Mouse (Mus musculus) macrophage (primary cell): ENCODE data around the gene Atpaf1. TPM values are rescaled to one million over a fixed set of nuclear protein-coding genes. Genes with fewer than 3 reads are reported as not detected.
A peak's percentile ranks its signal among the peaks of the same experiment; 100 is the strongest.

Source experiments
- H3K27ac ChIP-seq: fragments of 350-480 bp; formaldehyde crosslinking; 2 replicates; pipeline ENCODE4 v1.9.0; 2021
- H3K36me3 ChIP-seq: fragments of 350-480 bp; formaldehyde crosslinking; 2 replicates; pipeline ENCODE4 v1.9.0; 2021; ENCODE audit errors: inconsistent target
- H3K4me3 ChIP-seq: fragments of 350-480 bp; formaldehyde crosslinking; 2 replicates; pipeline ENCODE4 v1.9.0; 2021; ENCODE audit errors: inconsistent target
- H3K79me2 ChIP-seq: fragments of 350-480 bp; formaldehyde crosslinking; 2 replicates; pipeline ENCODE4 v1.9.0; 2021; ENCODE audit errors: inconsistent target
- WGBS: methylation state at CpG from one replicate; pipeline ENCODE4 v1.1.7; 2026; ENCODE audit warnings: inconsistent platforms; ENCODE audit not compliant: missing documents; 5-methylcytosine and 5-hydroxymethylcytosine counted together
- polyA plus RNA-seq: library from polyadenylated mRNA; stranded (reverse); fragments of 250-400 nt; gene quantifications from 3 replicates; pipeline ENCODE4 v1.2.4, GENCODE M21; 2018; ENCODE audit warnings: inconsistent platforms

Atpaf1 gene
- polyA plus RNA-seq, 1 experiment from 2014 or later, result 19.3 TPM

DNA sequence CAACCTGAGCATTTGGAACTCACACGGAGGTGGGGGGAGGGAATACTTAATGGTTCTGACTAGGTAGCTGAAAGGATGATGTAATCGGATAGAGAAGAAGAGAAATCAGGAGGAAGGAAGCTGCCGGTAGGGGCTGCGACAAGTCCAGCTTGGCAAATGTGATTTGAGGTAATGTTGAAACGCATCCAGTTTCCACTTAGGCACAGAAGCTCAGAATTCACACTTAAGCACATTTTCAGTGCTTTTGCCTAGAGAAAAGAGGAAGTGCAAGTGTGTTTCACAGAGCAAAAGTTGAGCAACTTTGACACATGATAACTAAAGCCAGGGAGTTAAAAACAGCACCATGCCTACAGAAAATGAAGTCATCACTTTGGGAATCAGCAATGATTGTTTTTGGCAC, 62.8 kb downstream of the Atpaf1 start:
- H3K79me2 ChIP-seq, result peaks cover 88% of the 10 kb centered on the region
- H3K36me3 ChIP-seq, result peaks cover 44% of the 10 kb centered on the region
- 0% methylated on average over 5 of the region's 5 CpGs for WGBS
- H3K4me3 ChIP-seq, result no peak overlapping the region
- H3K27ac ChIP-seq, result peak overlapping the region; percentile 99

DNA sequence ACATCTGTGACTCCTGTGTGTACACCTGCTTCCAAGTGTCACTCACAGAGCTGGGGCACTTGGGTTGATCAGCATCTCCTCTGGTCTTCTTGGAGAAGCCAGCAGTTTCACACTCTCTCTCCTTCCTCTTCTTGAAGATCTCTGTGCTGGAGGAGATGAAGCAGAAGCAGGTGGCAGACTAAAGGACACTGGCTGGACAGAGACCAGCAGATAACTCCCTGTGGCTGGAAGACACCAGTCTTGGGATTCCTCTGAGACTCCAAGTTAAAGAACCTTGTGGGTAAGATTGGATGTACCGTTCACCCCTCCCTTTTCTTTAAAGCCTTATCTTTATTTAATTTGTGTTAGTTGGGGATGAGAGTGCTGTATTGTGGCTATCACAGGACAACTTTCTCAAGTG, 63.5 kb downstream of the Atpaf1 start:
- Histone ChIP-seq H3K4me3 (no peak overlapping the region), H3K79me2 (peaks cover 88% of the 10 kb centered on the region), H3K36me3 (peaks cover 48% of the 10 kb centered on the region), H3K27ac (peak overlapping the region; percentile 99)
- 94% methylated on average over 1 of the region's 1 CpGs for WGBS

DNA sequence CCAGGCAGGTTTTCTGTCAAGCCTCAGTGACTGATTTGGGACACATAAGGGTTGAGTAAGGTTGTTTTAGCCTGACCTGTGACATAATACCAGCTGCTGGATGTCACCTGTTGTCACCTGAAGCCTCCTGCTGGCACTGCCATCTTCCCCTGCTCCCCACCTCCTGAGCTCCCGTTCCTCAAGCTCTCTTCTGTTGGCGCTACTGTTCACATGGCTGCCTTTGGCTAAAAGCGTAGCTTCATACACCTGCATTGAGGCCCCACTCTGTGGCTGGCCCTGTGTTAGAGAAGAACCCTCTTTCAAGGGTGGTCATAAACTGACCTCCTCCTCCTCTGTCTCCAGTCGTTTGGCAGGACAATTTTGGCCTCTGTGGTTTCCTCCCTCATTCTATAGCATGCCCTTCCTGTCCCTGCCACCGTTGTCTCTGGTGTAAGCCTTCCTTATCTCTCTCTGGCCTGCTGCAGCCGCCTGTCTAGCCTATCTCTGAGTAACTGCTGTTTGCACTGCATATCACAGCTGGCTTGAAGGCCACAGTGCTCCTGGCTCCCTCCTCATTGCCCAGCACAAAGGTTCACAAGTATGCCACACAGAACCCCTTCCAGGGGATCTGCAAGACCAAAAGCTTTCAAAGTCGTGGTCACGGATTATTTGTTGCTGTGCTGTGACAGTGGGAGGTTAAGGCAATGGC, 64.5 kb downstream of the Atpaf1 start:
- peaks cover 49% of the 10 kb centered on the region for H3K36me3 ChIP-seq
- peak overlapping the region; percentile 99 for H3K27ac ChIP-seq

DNA sequence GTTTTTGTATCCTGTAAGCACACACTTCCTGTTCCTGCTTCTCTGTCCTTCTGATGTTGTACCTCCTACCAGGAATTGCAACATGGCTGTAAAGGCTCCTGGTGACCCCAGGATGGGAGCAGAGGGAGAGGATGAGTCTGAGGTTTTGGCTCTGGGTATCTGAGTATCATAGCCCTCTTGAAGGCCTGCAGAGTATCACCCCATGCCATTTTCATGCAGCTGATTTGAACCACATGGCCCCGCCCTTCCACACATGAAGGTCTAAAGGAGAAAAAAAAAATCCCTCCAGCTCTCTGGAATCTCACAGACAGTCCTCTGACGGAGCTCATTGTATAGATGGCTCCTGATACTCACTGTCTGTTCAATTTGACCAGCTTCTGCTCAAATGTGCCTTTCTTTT, 65.5 kb downstream of the Atpaf1 start:
- 91% methylated on average over 2 of the region's 2 CpGs for WGBS
- H3K36me3 ChIP-seq, result peaks cover 57% of the 10 kb centered on the region
- H3K27ac ChIP-seq, result peak overlapping the region; percentile 99
- H3K4me3 ChIP-seq, result no peak overlapping the region
- H3K79me2 ChIP-seq, result peaks cover 88% of the 10 kb centered on the region

More for the DNA sequence above, 64.5 kb downstream of the Atpaf1 start:
- WGBS, result 42% methylated on average over 8 of the region's 8 CpGs
- Histone ChIP-seq H3K4me3 (no peak overlapping the region), H3K79me2 (peaks cover 88% of the 10 kb centered on the region)

- 77% methylated on average over 2 of the region's 2 CpGs for WGBS
- H3K27ac ChIP-seq, result peak overlapping the region; percentile 99
- H3K79me2 ChIP-seq, result peaks cover 88% of the 10 kb centered on the region
- H3K36me3 ChIP-seq, result peaks cover 61% of the 10 kb centered on the region
- H3K4me3 ChIP-seq, result no peak overlapping the region
Measured at GRCm38 (mm10) chr4:115850631-115851030, 66.0 kb downstream of the Atpaf1 start.

- Histone ChIP-seq H3K36me3 (peaks cover 61% of the 10 kb centered on the region), H3K4me3 (no peak overlapping the region), H3K79me2 (peaks cover 88% of the 10 kb centered on the region), H3K27ac (no peak overlapping the region)
- 91% methylated on average over 6 of the region's 6 CpGs for WGBS
Measured at GRCm38 (mm10) chr4:115851569-115851968, 67.0 kb downstream of the Atpaf1 start.

DNA sequence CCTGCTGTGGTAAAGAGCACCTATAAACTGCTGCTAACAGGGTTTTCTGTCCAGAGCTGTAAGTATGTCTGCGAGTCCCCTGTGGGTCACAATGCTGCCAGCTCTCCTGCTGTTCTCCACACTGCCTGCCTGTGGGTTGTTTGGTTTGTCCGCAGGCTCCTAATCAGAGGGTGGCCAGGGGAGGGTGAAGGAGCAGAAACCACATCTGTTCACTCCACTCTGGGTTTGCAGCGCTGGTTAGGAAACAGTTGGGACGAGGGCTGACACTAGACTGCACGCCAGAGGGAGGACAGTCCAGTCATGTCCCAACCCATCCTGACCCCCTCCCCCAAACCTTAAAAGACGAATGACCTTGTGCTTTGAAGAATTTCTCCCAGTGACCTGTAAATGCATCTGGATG, 70.5 kb downstream of the Atpaf1 start:
- Histone ChIP-seq H3K4me3 (no peak overlapping the region), H3K36me3 (peaks cover 56% of the 10 kb centered on the region), H3K27ac (no peak overlapping the region), H3K79me2 (peaks cover 83% of the 10 kb centered on the region)
- WGBS, result 75% methylated on average over 6 of the region's 6 CpGs

DNA sequence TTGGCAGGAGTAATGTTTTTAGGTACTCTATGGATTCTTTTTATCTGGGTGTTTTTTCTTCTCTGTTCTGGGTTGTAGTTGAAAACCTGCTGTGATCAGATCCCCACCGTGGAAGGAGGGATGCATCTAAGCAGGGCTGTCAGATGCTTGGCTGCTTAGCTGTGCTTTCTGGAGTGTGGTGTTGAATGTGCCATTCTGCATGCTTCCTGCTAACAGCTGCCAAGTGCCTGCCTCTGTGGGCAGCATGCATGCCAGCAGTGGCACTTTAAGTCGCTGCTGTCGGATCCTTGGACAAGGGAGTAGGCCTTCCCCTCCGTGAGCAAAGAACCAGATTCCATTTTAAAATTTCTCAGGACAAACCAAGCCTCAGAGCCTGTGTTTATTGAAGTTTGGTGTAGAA, 71.0 kb downstream of the Atpaf1 start:
- peaks cover 56% of the 10 kb centered on the region for H3K36me3 ChIP-seq
- H3K79me2 ChIP-seq, result peaks cover 78% of the 10 kb centered on the region
- no peak overlapping the region for H3K4me3 ChIP-seq
- no peak overlapping the region for H3K27ac ChIP-seq
- 100% methylated on average over 4 of the region's 4 CpGs for WGBS

DNA sequence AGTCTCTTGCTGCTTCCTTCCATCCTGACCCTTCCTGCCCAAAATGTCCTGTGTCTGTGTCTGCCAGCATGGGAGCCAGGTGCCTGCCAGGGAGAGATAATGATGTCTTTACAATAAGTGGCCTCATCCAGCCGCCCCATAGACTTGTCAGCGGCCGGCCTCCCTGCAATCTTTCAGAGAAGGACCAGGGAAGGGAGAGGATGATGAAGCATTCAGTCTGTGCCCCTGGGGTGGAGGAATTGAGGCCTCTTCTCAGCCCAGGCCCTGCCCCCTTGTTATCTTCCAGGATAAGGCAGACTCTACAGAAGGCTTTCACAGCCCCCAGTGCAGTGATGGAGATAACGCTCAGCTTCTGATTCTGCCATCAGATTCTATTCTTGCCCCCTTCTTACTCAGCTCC, 71.7 kb downstream of the Atpaf1 start:
- H3K36me3 ChIP-seq, result peaks cover 56% of the 10 kb centered on the region
- WGBS, result 100% methylated on average over 4 of the region's 4 CpGs
- peak overlapping the region; percentile 80 for H3K27ac ChIP-seq
- H3K4me3 ChIP-seq, result no peak overlapping the region
- H3K79me2 ChIP-seq, result peaks cover 72% of the 10 kb centered on the region

- Histone ChIP-seq H3K36me3 (peaks cover 61% of the 10 kb centered on the region), H3K4me3 (no peak overlapping the region), H3K79me2 (peaks cover 60% of the 10 kb centered on the region), H3K27ac (peak overlapping the region; percentile 80)
- WGBS, result 31% methylated on average over 9 of the region's 9 CpGs
Measured at GRCm38 (mm10) chr4:115857293-115857883, 72.8 kb downstream of the Atpaf1 start.

DNA sequence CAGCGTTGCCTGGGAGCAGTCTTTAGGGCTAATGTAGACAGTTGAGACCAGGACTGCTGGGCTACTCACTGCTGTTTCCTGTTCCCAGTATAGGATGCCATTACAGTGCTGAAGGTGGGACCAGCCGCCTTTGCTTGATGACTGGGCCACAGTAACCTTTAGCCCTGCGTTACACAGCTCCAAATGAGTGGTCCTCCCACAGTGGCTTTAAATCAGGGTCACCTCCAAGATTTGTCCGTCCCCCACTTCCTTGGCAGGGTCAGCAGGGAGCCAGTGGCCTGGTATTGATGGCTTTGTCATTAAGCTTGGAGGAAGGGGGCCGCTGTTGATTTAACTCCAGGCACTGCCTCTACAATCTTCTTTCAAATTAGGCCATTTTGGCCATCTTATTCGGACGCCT, 78.7 kb downstream of the Atpaf1 start:
- Histone ChIP-seq H3K27ac (no peak overlapping the region), H3K36me3 (peaks cover 83% of the 10 kb centered on the region), H3K4me3 (no peak overlapping the region), H3K79me2 (peaks cover 13% of the 10 kb centered on the region; the same call in 1 of the 2 replicates)
- WGBS, result 96% methylated on average over 7 of the region's 7 CpGs

GRCm38 (mm10) chr4:115863880-115864279, 79.3 kb downstream of the Atpaf1 start:
- peaks cover 88% of the 10 kb centered on the region for H3K36me3 ChIP-seq
- 86% methylated on average over 10 of the region's 10 CpGs for WGBS
- H3K4me3 ChIP-seq, result no peak overlapping the region
- H3K27ac ChIP-seq, result no peak overlapping the region
- peaks cover 11% of the 10 kb centered on the region; the same call in 1 of the 2 replicates for H3K79me2 ChIP-seq

Other genes starting within 250 kb of the Atpaf1 start
- gene Cyp4a31, start 221.2 kb upstream of the Atpaf1 start, polyA plus RNA-seq, result not detected in 3 replicates
- not detected in 3 replicates for gene Cyp4a32, start 183.8 kb upstream of the Atpaf1 start, polyA plus RNA-seq
- not detected in 3 replicates for gene Cyp4b1, start 137.1 kb upstream of the Atpaf1 start, polyA plus RNA-seq
- 35.0 to 37.4 TPM (median 35.5 TPM) in 3 replicates for gene Efcab14, start 47.1 kb upstream of the Atpaf1 start, polyA plus RNA-seq
- not detected in 3 replicates for gene Tex38, start 3.8 kb upstream of the Atpaf1 start, polyA plus RNA-seq
- 16.6 to 27.7 TPM (median 23.8 TPM) in 3 replicates for gene Mob3c, start 43.3 kb downstream of the Atpaf1 start, polyA plus RNA-seq
- gene Mknk1, start 54.4 kb downstream of the Atpaf1 start, polyA plus RNA-seq, result 62.4 to 141 TPM (median 130 TPM) in 3 replicates
- gene Kncn, start 99.6 kb downstream of the Atpaf1 start, polyA plus RNA-seq, result not detected in 3 replicates
- not detected in 3 replicates for gene 6430628N08Rik, start 105.9 kb downstream of the Atpaf1 start, polyA plus RNA-seq
- not detected in 3 replicates for gene Dmbx1, start 155.1 kb downstream of the Atpaf1 start, polyA plus RNA-seq
- gene Faah, start 233.1 kb downstream of the Atpaf1 start, polyA plus RNA-seq, result 0.09 TPM in 1 of 3 replicates, not detected in the others